Mouse (Mus musculus): Measurements from ENCODE around the gene Cdipt.

The Cdipt gene

GRCm38 (mm10) chr7:127012845-127013244, 37.1 kb downstream of the Cdipt start:
- no peak for DNase-seq (ENCODE audit: low spot score)

GRCm38 (mm10) chr7:127013385-127013784, 37.7 kb downstream of the Cdipt start:
- DNase-seq (ENCODE audit: low spot score), result no peak

- no peak for DNase-seq (ENCODE audit: low spot score)
These were observed 38.6 kb downstream of the Cdipt start, which contains the start of gene Mvp for GRCm38 (mm10) chr7:127014320-127014719. Gene Mvp, minus strand, starts transcription at chr7:127014621.

- DNase-seq (ENCODE audit: low spot score), result no peak
These were observed 39.3 kb downstream of the Cdipt start for GRCm38 (mm10) chr7:127014993-127015392.

- DNase-seq (ENCODE audit: low spot score), result no peak
These were observed 40.4 kb downstream of the Cdipt start for GRCm38 (mm10) chr7:127016081-127016480.

GRCm38 (mm10) chr7:127016481-127016485, 40.6 kb downstream of the Cdipt start, which contains the start of gene Pagr1b:
Gene Pagr1b, minus strand, starts transcription at chr7:127016484.
- DNase-seq (ENCODE audit: low spot score), result no peak

GRCm38 (mm10) chr7:127016486-127016938, 40.8 kb downstream of the Cdipt start:
- no peak for DNase-seq (ENCODE audit: low spot score)

- peak; percentile 95 for DNase-seq (ENCODE audit: low spot score)
These were observed 41.5 kb downstream of the Cdipt start, which contains the start of gene Pagr1a for GRCm38 (mm10) chr7:127016971-127017949. Gene Pagr1a, minus strand, starts transcription at chr7:127017352.

- no peak for DNase-seq (ENCODE audit: low spot score)
These were observed 42.2 kb downstream of the Cdipt start for GRCm38 (mm10) chr7:127017950-127018345.

GRCm38 (mm10) chr7:127018416-127019305, 42.9 kb downstream of the Cdipt start:
- DNase-seq (ENCODE audit: low spot score), result no peak

GRCm38 (mm10) chr7:127019306-127019960, 43.7 kb downstream of the Cdipt start:
- no peak for DNase-seq (ENCODE audit: low spot score)

- no peak for DNase-seq (ENCODE audit: low spot score)
These were observed 44.3 kb downstream of the Cdipt start for GRCm38 (mm10) chr7:127020031-127020430.

- no peak for DNase-seq (ENCODE audit: low spot score)
These were observed 44.8 kb downstream of the Cdipt start for GRCm38 (mm10) chr7:127020491-127020890.

- DNase-seq (ENCODE audit: low spot score), result no peak
These were observed 45.3 kb downstream of the Cdipt start, which contains the start of the genes Gm42742 and Prrt2 for GRCm38 (mm10) chr7:127020901-127021562. Gene Gm42742, minus strand, starts transcription at chr7:127021097. Gene Prrt2, minus strand, starts transcription at chr7:127021211.

- no peak for DNase-seq (ENCODE audit: low spot score)
These were observed 46.1 kb downstream of the Cdipt start for GRCm38 (mm10) chr7:127021563-127022527.

GRCm38 (mm10) chr7:127022528-127023271, 47.0 kb downstream of the Cdipt start:
- no peak for DNase-seq (ENCODE audit: low spot score)

- no peak for DNase-seq (ENCODE audit: low spot score)
These were observed 47.6 kb downstream of the Cdipt start for GRCm38 (mm10) chr7:127023272-127023691.

GRCm38 (mm10) chr7:127023896-127024690, 48.4 kb downstream of the Cdipt start:
- DNase-seq (ENCODE audit: low spot score), result no peak

Measured in layer of hippocampus, adult 9-10 months (tissue).